Mouse (Mus musculus): ENCODE data around the gene Wdpcp. TPM values are rescaled to one million over a fixed set of nuclear protein-coding genes. Genes with fewer than 3 reads are reported as not detected.

Wdpcp gene
- polyA plus RNA-seq, 1 experiment from 2014 or later, result 10.7 TPM

GRCm38 (mm10) chr11:21688441-21688840 lies 116.4 kb downstream of the Wdpcp start:
- H3K9me3 ChIP-seq (ENCODE audit: low read depth, low read length), result no peaks in the 10 kb centered on the region
- H3K9ac ChIP-seq, result no peak overlapping the region
- DNase-seq, result no peak
- TF ChIP-seq CTCF (IDR thresholded peaks at IDR 0.05; ENCODE audit: low read depth), result no peak
- H3K36me3 ChIP-seq (ENCODE audit: insufficient read depth), result no peaks in the 10 kb centered on the region
- no peak overlapping the region for H3K27ac ChIP-seq (ENCODE audit: low read depth)
- H3K4me1 ChIP-seq (ENCODE audit: insufficient read depth), result no peaks in the 10 kb centered on the region
- H3K27me3 ChIP-seq (ENCODE audit: insufficient read depth, low read length), result no peaks in the 10 kb centered on the region
- H3K4me3 ChIP-seq (ENCODE audit: low read depth, low read length), result no peak overlapping the region
- H3K4me2 ChIP-seq, result no peak overlapping the region
- ATAC-seq (ENCODE audit: insufficient read depth), result no peak
- 71% methylated on average over 6 of the region's 6 CpGs for WGBS

DNA sequence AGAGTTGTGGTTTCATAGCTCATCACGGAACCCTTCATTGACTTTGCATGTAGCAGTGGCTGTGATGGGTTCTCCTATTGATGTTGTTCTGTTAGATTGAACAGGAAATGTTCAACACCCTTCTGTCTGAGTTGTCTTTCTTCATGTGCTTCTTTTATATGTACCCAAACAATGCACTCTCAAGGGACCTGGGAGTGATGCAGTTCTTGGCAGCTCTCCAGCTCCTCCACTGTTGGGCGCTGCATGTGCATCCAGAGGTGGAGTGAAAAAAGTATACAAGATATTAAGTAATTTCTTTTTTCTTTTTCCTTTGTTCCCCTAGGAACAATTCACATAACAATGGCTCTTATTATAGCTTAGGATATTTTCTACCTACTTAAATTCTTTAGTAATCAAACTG lies 118.7 kb downstream of the Wdpcp start:
- Histone ChIP-seq H3K9ac (no peak overlapping the region), H3K4me3 (ENCODE audit: low read depth, low read length) (no peak overlapping the region), H3K27ac (ENCODE audit: low read depth) (no peak overlapping the region), H3K9me3 (ENCODE audit: low read depth, low read length) (no peaks in the 10 kb centered on the region), H3K36me3 (ENCODE audit: insufficient read depth) (no peaks in the 10 kb centered on the region), H3K27me3 (ENCODE audit: insufficient read depth, low read length) (no peaks in the 10 kb centered on the region), H3K4me1 (ENCODE audit: insufficient read depth) (no peaks in the 10 kb centered on the region), H3K4me2 (no peak overlapping the region)
- ATAC-seq (ENCODE audit: insufficient read depth) (no peak), DNase-seq (peak; percentile 24)
- 68% methylated on average over 2 of the region's 2 CpGs for WGBS
- no peak for TF ChIP-seq CTCF (IDR thresholded peaks at IDR 0.05; ENCODE audit: low read depth)

- Histone ChIP-seq H3K4me3 (ENCODE audit: low read depth, low read length) (no peak overlapping the region), H3K9ac (no peak overlapping the region), H3K36me3 (ENCODE audit: insufficient read depth) (no peaks in the 10 kb centered on the region), H3K27ac (ENCODE audit: low read depth) (no peak overlapping the region), H3K4me1 (ENCODE audit: insufficient read depth) (no peaks in the 10 kb centered on the region), H3K4me2 (no peak overlapping the region), H3K9me3 (ENCODE audit: low read depth, low read length) (no peaks in the 10 kb centered on the region), H3K27me3 (ENCODE audit: insufficient read depth, low read length) (no peaks in the 10 kb centered on the region)
- WGBS, result 68% methylated on average over 6 of the region's 6 CpGs
- ATAC-seq (ENCODE audit: insufficient read depth) (no peak), DNase-seq (no peak)
- no peak for TF ChIP-seq CTCF (IDR thresholded peaks at IDR 0.05; ENCODE audit: low read depth)
Observed at GRCm38 (mm10) chr11:21694087-21694486, 122.1 kb downstream of the Wdpcp start.

- 71% methylated on average over 3 of the region's 3 CpGs for WGBS
- H3K27me3 ChIP-seq (ENCODE audit: insufficient read depth, low read length), result no peaks in the 10 kb centered on the region
- H3K36me3 ChIP-seq (ENCODE audit: insufficient read depth), result no peaks in the 10 kb centered on the region
- no peak overlapping the region for H3K4me3 ChIP-seq (ENCODE audit: low read depth, low read length)
- H3K9me3 ChIP-seq (ENCODE audit: low read depth, low read length), result no peaks in the 10 kb centered on the region
- H3K4me2 ChIP-seq, result no peak overlapping the region
- H3K4me1 ChIP-seq (ENCODE audit: insufficient read depth), result no peaks in the 10 kb centered on the region
- ATAC-seq (ENCODE audit: insufficient read depth) (no peak), DNase-seq (no peak)
- no peak for TF ChIP-seq CTCF (IDR thresholded peaks at IDR 0.05; ENCODE audit: low read depth)
- H3K27ac ChIP-seq (ENCODE audit: low read depth), result no peak overlapping the region
- no peak overlapping the region for H3K9ac ChIP-seq
Observed at GRCm38 (mm10) chr11:21697642-21698041, 125.6 kb downstream of the Wdpcp start.

DNA sequence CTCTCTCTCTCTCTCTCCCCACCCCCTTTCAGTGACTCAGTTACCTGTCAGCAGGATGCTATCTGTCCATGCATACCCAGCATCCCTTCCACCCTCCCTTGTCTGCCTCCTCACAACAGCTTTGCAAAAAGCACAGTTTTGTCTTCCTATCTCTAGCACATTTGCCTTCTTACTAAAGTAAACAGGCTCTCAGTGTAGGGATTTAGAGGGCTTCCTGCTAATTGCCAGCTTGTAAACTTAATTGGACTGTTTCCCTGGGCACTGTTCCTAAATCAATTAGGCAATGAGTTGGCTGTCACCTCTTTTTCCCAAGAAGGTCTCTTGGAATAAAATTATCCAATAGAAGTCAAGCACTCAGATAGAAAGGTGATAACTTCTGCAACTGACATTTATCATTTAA lies 141.5 kb downstream of the Wdpcp start:
- no peak overlapping the region for H3K4me3 ChIP-seq (ENCODE audit: low read depth, low read length)
- no peak for DNase-seq
- no peaks in the 10 kb centered on the region for H3K27me3 ChIP-seq (ENCODE audit: insufficient read depth, low read length)

GRCm38 (mm10) chr11:21714065-21714464 lies 142.0 kb downstream of the Wdpcp start:
- Histone ChIP-seq H3K4me3 (ENCODE audit: low read depth, low read length) (no peak overlapping the region), H3K9ac (no peak overlapping the region), H3K4me1 (ENCODE audit: insufficient read depth) (no peaks in the 10 kb centered on the region), H3K27ac (ENCODE audit: low read depth) (no peak overlapping the region), H3K4me2 (no peak overlapping the region), H3K27me3 (ENCODE audit: insufficient read depth, low read length) (no peaks in the 10 kb centered on the region), H3K36me3 (ENCODE audit: insufficient read depth) (no peaks in the 10 kb centered on the region; the same call in 1 of the 2 replicates), H3K9me3 (ENCODE audit: low read depth, low read length) (no peaks in the 10 kb centered on the region)
- ATAC-seq (ENCODE audit: insufficient read depth), result no peak
- no peak for DNase-seq
- 87% methylated on average over 1 of the region's 1 CpGs for WGBS
- TF ChIP-seq CTCF (IDR thresholded peaks at IDR 0.05; ENCODE audit: low read depth), result no peak

More for the DNA sequence above, 141.5 kb downstream of the Wdpcp start:
- H3K27ac ChIP-seq (ENCODE audit: low read depth), result no peak overlapping the region
- H3K4me1 ChIP-seq (ENCODE audit: insufficient read depth), result no peaks in the 10 kb centered on the region
- H3K9ac ChIP-seq, result no peak overlapping the region
- no peak overlapping the region for H3K4me2 ChIP-seq
- ATAC-seq (ENCODE audit: insufficient read depth), result no peak
- H3K36me3 ChIP-seq (ENCODE audit: insufficient read depth), result no peaks in the 10 kb centered on the region; the same call in 1 of the 2 replicates
- TF ChIP-seq CTCF (IDR thresholded peaks at IDR 0.05; ENCODE audit: low read depth), result no peak
- H3K9me3 ChIP-seq (ENCODE audit: low read depth, low read length), result no peaks in the 10 kb centered on the region

GRCm38 (mm10) chr11:21726329-21726728 lies 154.3 kb downstream of the Wdpcp start:
- WGBS, result 40% methylated on average over 1 of the region's 1 CpGs
- H3K27me3 ChIP-seq (ENCODE audit: insufficient read depth, low read length), result no peaks in the 10 kb centered on the region
- no peak overlapping the region for H3K9ac ChIP-seq
- H3K36me3 ChIP-seq (ENCODE audit: insufficient read depth), result no peaks in the 10 kb centered on the region
- ATAC-seq (ENCODE audit: insufficient read depth), result no peak
- no peaks in the 10 kb centered on the region for H3K9me3 ChIP-seq (ENCODE audit: low read depth, low read length)
- H3K4me3 ChIP-seq (ENCODE audit: low read depth, low read length), result no peak overlapping the region
- H3K4me1 ChIP-seq (ENCODE audit: insufficient read depth), result 0 out of 2 replicates have a peak, but pooled peaks cover 3% of the 10 kb centered on the region
- H3K4me2 ChIP-seq, result no peak overlapping the region
- no peak for DNase-seq
- no peak overlapping the region for H3K27ac ChIP-seq (ENCODE audit: low read depth)
- TF ChIP-seq CTCF (IDR thresholded peaks at IDR 0.05; ENCODE audit: low read depth), result no peak

- H3K4me3 ChIP-seq (ENCODE audit: low read depth, low read length), result no peak overlapping the region
- no peak for ATAC-seq (ENCODE audit: insufficient read depth)
- H3K36me3 ChIP-seq (ENCODE audit: insufficient read depth), result no peaks in the 10 kb centered on the region
- H3K27me3 ChIP-seq (ENCODE audit: insufficient read depth, low read length), result no peaks in the 10 kb centered on the region
- 0 out of 2 replicates have a peak, but pooled peaks cover 3% of the 10 kb centered on the region for H3K4me1 ChIP-seq (ENCODE audit: insufficient read depth)
- H3K9ac ChIP-seq, result no peak overlapping the region
- no peak for TF ChIP-seq CTCF (IDR thresholded peaks at IDR 0.05; ENCODE audit: low read depth)
- H3K27ac ChIP-seq (ENCODE audit: low read depth), result no peak overlapping the region
- WGBS, result 70% methylated on average over 5 of the region's 5 CpGs
- no peaks in the 10 kb centered on the region for H3K9me3 ChIP-seq (ENCODE audit: low read depth, low read length)
- no peak for DNase-seq
- no peak overlapping the region for H3K4me2 ChIP-seq
Observed at GRCm38 (mm10) chr11:21729056-21729455, 157.0 kb downstream of the Wdpcp start.
